Mouse (Mus musculus) adrenal gland, postnatal 36 days (tissue): ENCODE measurements around the gene Gm4969. TPM values are rescaled to one million over a fixed set of nuclear protein-coding genes. Genes with fewer than 3 reads are reported as not detected.
"Not testable (repeated sequence)": the region's sequence is repeated elsewhere in the genome, so short reads cannot be mapped to it uniquely, and the experiment has no call there.

Experiments used
- DNase-seq, 2 experiments: peaks; one replicate each; pipeline ENCODE4 v3.0.0; 2021; ENCODE audit warnings: mixed read lengths in 1 of 2
- microRNA-seq: library from miRNA; unstranded; fragments of <30 nt; microRNA quantifications from one replicate; pipeline ENCODE4 v1.2.0, GENCODE M21; 2021
- total RNA-seq, 2 experiments: library from RNA; stranded (reverse); gene quantifications; 2 replicates each; pipeline ENCODE4 v1.2.3; 2021

The Gm4969 gene
- total RNA-seq, 2 experiments from 2014 or later: not detected

DNA sequence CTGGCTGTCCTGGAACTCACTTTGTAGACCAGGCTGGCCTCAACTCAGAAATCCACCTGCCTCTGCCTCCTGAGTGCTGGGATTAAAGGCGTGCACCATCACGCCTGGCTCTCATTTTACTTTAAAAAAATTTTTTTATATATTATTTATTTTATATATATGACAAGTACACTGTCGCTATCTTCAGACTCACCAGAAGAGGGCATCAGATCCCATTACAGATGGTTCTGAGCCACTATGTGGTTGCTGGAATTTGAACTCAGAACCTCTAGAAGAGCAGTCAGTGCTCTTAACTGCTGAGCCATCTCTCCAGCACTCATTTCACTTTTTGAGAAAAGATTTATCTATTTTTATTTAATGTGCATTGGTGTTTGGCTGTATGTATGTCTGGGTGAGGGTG is 47.1 kb downstream of the Gm4969 start:
- not testable (repeated sequence) for DNase-seq

DNA sequence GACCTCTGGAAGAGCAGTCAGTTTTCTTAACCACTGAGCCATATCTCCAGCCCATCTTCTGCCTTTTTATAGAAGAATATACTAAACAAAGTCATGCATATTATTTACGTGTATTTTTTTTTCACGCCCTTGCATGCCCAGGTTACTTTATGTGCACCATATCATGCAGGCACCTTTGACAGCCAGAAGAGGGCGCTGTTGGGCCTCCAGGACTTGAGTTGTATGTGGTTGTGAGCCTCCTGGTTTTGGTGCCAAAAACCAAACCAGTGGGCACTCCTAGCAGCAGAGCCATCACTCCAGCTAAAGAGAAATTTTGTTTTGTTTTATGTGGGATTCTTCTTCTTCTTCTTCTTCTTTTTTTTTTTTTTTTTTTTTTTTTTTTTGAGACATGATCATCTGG is 48.7 kb downstream of the Gm4969 start:
- DNase-seq: peak in 1 of 2 experiments; percentile 42

DNA sequence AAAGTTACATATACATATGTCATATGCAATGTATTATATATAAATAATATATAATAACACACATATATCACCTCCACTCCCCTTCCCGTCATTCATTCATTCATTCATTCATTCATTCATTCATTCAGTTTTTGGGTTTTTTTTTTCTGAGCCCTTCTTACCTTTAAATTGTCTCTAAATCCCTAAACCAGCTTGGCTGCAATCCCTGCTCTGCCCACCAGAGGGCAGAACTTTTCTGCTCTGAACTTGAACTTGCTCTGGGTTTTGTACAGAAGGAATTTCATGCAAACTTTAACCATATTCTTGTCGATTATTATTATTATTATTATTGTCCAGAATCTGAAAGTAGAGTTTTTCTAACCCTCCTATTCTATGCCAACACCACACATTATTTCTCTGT is 49.5 kb downstream of the Gm4969 start:
- DNase-seq: peak; percentile 73 to 82

- no peak for DNase-seq
Measured at GRCm38 (mm10) chr7:19067935-19068334, 50.2 kb downstream of the Gm4969 start.

DNA sequence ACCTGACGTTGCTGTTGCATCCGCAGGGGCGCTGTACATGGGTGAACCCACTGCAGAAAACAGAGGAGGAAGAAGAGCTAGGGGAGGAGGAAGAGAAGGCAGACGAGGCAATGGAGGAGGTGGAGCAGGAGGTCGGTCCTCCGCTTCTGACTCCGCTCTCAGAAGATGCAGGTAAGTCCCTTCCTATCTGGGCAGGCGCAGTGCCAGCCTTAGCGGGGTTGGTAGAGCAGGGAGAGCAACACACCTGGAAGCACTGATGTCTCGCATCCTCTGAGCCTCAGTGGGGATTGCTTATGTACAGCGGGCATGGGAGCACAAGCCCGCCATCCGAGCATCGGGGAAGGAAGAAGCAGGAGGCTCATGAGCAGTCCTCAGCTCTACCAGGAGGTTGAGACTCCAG is 51.1 kb downstream of the Gm4969 start:
- no peak for DNase-seq

- DNase-seq: no peak
Measured at GRCm38 (mm10) chr7:19065896-19066295, 52.3 kb downstream of the Gm4969 start.

- DNase-seq: no peak
Measured at GRCm38 (mm10) chr7:19057405-19057804, 60.8 kb downstream of the Gm4969 start.

DNA sequence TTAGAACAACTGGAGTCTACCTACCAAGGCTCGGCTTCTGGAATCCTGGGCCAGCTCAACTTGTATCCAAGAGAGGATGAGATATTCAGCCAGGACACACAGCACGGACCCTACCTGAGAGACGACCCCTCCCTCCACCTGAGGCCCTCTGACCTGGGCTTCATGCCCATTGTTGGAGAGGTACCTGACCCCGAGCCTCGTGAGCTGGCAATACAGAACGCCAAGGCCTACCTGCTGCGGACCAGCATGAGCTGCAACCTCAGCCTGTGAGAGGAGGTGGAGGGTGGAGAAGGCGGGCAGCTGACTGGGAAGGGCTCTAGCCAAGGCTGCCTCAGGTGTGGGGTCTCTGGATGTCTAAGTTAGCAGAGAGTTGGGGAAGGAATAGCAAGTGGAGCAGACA is 63.1 kb downstream of the Gm4969 start:
- no peak for DNase-seq

GRCm38 (mm10) chr7:19054777-19055076 is 63.4 kb downstream of the Gm4969 start:
- DNase-seq: no peak

DNA sequence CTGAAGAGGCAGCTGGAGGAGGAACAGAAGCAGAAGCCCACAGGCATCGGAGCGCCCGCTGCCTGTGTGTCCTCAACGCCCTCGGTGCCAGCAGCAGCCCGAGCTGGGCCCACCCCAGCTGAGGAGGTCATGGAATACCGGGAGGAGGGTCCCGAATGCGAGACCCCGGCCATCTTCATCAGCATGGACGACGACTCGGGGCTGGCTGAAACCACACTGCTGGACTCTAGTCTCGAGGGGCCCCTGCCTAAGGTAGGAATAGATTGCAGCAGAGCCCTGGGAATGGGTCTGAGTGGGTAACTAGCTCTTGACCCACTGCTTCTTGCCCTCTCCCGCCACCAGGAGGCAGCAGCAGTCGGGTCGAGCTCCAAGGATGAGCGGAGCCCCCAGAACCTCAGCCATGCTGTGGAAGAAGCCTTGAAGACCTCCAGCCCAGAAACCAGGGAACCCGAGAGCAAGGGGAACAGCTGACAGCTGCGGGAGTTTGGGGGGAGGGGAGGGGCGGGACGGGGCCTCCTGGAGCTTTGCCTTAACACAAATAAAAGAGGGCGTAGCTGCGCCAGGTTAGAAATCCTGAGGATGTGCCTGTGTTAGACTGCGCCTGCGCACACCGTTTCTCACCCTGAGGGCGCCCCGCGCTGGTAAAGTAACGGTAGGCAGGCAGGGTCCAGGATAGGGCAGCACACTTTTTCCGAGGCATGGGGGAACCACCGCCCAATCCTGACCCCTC is 64.0 kb downstream of the Gm4969 start, which contains the start of gene Rsph6a:
Rsph6a (plus strand) TSS at position 644 of the 730 bp plus-strand sequence.
- peak; percentile 36 to 56 for DNase-seq

GRCm38 (mm10) chr7:19053136-19053532 is 65.0 kb downstream of the Gm4969 start:
- no peak for DNase-seq

DNA sequence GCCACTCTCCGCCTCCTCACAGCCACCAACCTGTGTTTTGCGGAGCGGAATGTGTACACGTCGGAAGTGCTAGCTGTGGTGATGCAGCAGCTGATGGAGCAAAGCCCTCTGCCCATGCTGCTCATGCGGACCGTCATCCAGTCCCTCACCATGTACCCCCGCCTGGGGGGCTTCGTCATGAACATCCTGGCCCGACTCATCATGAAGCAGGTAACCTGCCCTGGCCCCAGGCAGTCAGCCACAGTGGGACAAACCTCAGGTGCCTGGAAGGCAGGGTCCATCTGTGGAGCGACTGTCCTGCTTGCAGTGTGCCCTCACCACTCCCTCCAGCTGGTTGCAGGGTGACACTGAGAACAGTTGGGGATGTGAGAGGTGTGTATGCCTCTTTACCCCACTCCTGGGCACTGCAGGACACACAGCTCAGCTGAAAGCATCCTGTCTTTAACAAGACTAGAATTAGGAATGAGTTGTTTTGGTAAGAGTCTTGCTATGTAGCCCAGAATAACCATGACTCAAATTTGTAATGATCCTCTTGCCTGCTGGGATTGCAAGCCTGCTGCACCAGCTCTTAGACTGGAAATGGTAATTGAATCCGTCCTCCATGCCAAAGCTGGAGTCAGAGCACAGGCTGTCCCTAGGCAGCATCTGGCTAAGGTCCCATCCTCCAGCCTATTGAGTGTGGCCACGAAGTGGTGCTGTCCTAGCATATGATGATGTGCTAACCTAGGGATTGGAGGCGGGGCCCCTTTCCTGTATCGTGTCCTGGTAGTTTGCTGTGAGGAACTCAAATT is 65.6 kb downstream of the Gm4969 start:
- DNase-seq: no peak

GRCm38 (mm10) chr7:19051161-19051560 is 67.0 kb downstream of the Gm4969 start:
- no peak for DNase-seq

DNA sequence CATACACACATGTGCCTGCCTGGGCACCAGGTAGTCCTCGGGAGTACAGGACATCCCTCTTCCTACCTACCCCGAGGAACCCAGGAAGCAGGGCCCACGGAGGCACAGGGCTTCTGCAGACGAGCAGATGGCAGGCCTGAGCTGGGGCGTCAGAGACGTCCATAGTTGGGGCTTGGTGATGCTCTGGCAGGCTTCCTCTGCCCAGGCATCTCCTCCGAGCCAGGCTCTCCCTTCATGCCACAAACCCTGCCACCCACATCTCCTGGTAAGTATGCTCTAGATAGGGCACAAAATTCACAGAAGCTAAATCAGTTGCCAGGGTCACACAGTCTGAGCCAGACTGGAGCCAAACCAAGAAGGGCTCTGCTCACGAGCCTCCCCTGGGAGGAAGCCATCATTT is 68.0 kb downstream of the Gm4969 start:
- no peak for DNase-seq

GRCm38 (mm10) chr7:19049252-19049651 is 68.9 kb downstream of the Gm4969 start:
- DNase-seq: no peak

Small RNAs within 50 kb of the gene (microRNA-seq; reads per million reads assigned to microRNA genes)
- gene Mir3100: 2.0 reads per million

Other genes with a start within 250 kb of the Gm4969 start
- gene Pglyrp1, start 247.0 kb downstream of the Gm4969 start, total RNA-seq: 1 to 10 TPM in 1 of 2 experiments, under 1 TPM in 1; 0.56 to 1.3 TPM
- gene Ccdc61, start 208.0 kb downstream of the Gm4969 start, total RNA-seq: 10 to 100 TPM; 11.5 to 12.1 TPM
- 1 to 10 TPM; 3.7 to 5.4 TPM for gene Nova2, start 192.5 kb downstream of the Gm4969 start, total RNA-seq
- not detected for gene Nanos2, start 131.0 kb downstream of the Gm4969 start, total RNA-seq
- 10 to 100 TPM; 10.3 to 12.2 TPM for gene Mypop, start 127.1 kb downstream of the Gm4969 start, total RNA-seq
- 10 to 100 TPM; 47.0 to 47.5 TPM for gene Irf2bp1, start 114.3 kb downstream of the Gm4969 start, total RNA-seq
- not detected for gene Foxa3, start 94.8 kb downstream of the Gm4969 start, total RNA-seq
- gene Sympk, start 94.0 kb downstream of the Gm4969 start, total RNA-seq: 100 to 1,000 TPM in 1 of 2 experiments, 10 to 100 TPM in 1; 88.7 to 102 TPM
- not detected for gene Rsph6a, start 63.7 kb downstream of the Gm4969 start, total RNA-seq
- 10 to 100 TPM; 53.8 to 57.1 TPM for gene Dmwd, start 42.1 kb downstream of the Gm4969 start, total RNA-seq
- gene Dmpk, start 34.5 kb downstream of the Gm4969 start, total RNA-seq: 100 to 1,000 TPM in 1 of 2 experiments, 10 to 100 TPM in 1; 81.5 to 110 TPM
- 10 to 100 TPM; 14.0 to 15.6 TPM for gene Six5, start 23.8 kb downstream of the Gm4969 start, total RNA-seq
- gene Fbxo46, start 1.5 kb upstream of the Gm4969 start, total RNA-seq: 10 to 100 TPM; 11.5 to 13.1 TPM
- 10 to 100 TPM; 17.4 to 18.8 TPM for gene Qpctl, start 30.9 kb upstream of the Gm4969 start, total RNA-seq
- 100 to 1,000 TPM in 1 of 2 experiments, 10 to 100 TPM in 1; 96.5 to 105 TPM for gene Snrpd2, start 31.4 kb upstream of the Gm4969 start, total RNA-seq
- under 1 TPM; 0.40 to 0.56 TPM for gene Gipr, start 47.8 kb upstream of the Gm4969 start, total RNA-seq
- 10 to 100 TPM; 45.2 to 65.2 TPM for gene Eml2, start 58.1 kb upstream of the Gm4969 start, total RNA-seq
- 10 to 100 TPM in 1 of 2 experiments, 1 to 10 TPM in 1; 5.9 to 12.9 TPM for gene Gpr4, start 94.2 kb upstream of the Gm4969 start, total RNA-seq
- gene Opa3, start 110.0 kb upstream of the Gm4969 start, total RNA-seq: 10 to 100 TPM; 31.7 to 37.4 TPM
- gene Vasp, start 153.4 kb upstream of the Gm4969 start, total RNA-seq: 10 to 100 TPM; 45.4 to 55.0 TPM
- gene Ppm1n, start 161.7 kb upstream of the Gm4969 start, total RNA-seq: not detected
- 1 to 10 TPM; 4.6 to 5.1 TPM for gene Rtn2, start 164.3 kb upstream of the Gm4969 start, total RNA-seq
- gene Fosb, start 191.7 kb upstream of the Gm4969 start, total RNA-seq: 10 to 100 TPM; 11.2 to 23.6 TPM
- 10 to 100 TPM; 33.0 to 38.8 TPM for gene Ercc1, start 226.4 kb upstream of the Gm4969 start, total RNA-seq
- 10 to 100 TPM; 11.3 to 12.8 TPM for gene Cd3eap, start 241.1 kb upstream of the Gm4969 start, total RNA-seq
- gene Ppp1r13l, start 241.4 kb upstream of the Gm4969 start, total RNA-seq: 1 to 10 TPM; 5.8 to 8.9 TPM